Mouse (Mus musculus) ES-Bruce4 (cell line): Measurements from ENCODE around the gene Apoc3.

Experiments used
- CTCF ChIP-seq: IDR thresholded peaks from one replicate; pipeline ENCODE4 v1.8.1; 2011; ENCODE audit warnings: low read depth, low read length
- EP300 ChIP-seq: IDR thresholded peaks from 2 replicates; pipeline ENCODE4 v1.6.1; 2011; ENCODE audit warnings: low read depth, low read length; ENCODE audit not compliant: insufficient read depth

GRCm38 (mm10) chr9:46240526-46241153 lies 5.2 kb upstream of the Apoc3 start, which contains the start of gene Apoa4:
- TF ChIP-seq EP300: no peak
- no peak for TF ChIP-seq CTCF
